28 mouse cellular contexts compared by ENCODE assay signal in genomic region chr14:98083419-98083818, GRCm38 (mm10).
"Had no signal": no experiment of that assay in that cellular context is flagged by ENCODE, and none has a peak within 500 bp of the region (broad histone marks: within the 10 kb centered on the region; RNA-seq: fewer than 3 reads in every experiment).

No protein-coding gene starts in this region.

- H3K27ac ChIP-seq: embryonic facial prominence, embryonic 10.5 days; embryonic facial prominence, embryonic 12.5 days; embryonic facial prominence, embryonic 13.5 days; embryonic facial prominence, embryonic 15.5 days; forebrain, embryonic 10.5 days; forebrain, embryonic 12.5 days; forebrain, embryonic 13.5 days; forebrain, embryonic 15.5 days; gastrocnemius, adult 2 months had no signal

- ATAC-seq: forebrain, embryonic 13.5 days; forebrain, embryonic 14.5 days; forebrain, embryonic 15.5 days; forebrain, embryonic 16.5 days; forebrain, postnatal 0 days had no signal

- H3K9me3 ChIP-seq: embryonic facial prominence, embryonic 10.5 days; embryonic facial prominence, embryonic 12.5 days; embryonic facial prominence, embryonic 13.5 days; embryonic facial prominence, embryonic 15.5 days; forebrain, embryonic 10.5 days; forebrain, embryonic 12.5 days; forebrain, embryonic 13.5 days; forebrain, embryonic 15.5 days had no signal

- H3K9ac ChIP-seq: embryonic facial prominence, embryonic 12.5 days; embryonic facial prominence, embryonic 13.5 days; embryonic facial prominence, embryonic 15.5 days; forebrain, embryonic 12.5 days; forebrain, embryonic 13.5 days; forebrain, embryonic 15.5 days; forebrain, postnatal 0 days had no signal

- DNase-seq: cerebellum, adult 2 months; cerebellum, adult 8-10 months; cerebellum, adult 9-10 months; cerebellum, adult 9-11 months; cerebellum, postnatal 10 days; cerebellum, postnatal 14 days; cerebellum, postnatal 25 days; cerebellum, postnatal 36 days; embryo, embryonic 11 days; forebrain, postnatal 0 days; gastrocnemius, adult 2 months; gastrocnemius, postnatal 10 days; gastrocnemius, postnatal 14 days; gastrocnemius, postnatal 25 days; gastrocnemius, postnatal 36 days; heart, adult 11 months; heart, adult 18-20 months had no signal

- H3K4me1 ChIP-seq: embryonic facial prominence, embryonic 15.5 days; forebrain, embryonic 15.5 days had no signal

- H3K4me3 ChIP-seq: embryonic facial prominence, embryonic 10.5 days; embryonic facial prominence, embryonic 12.5 days; embryonic facial prominence, embryonic 13.5 days; embryonic facial prominence, embryonic 15.5 days; erythroblast, embryonic 14.5 days; forebrain, embryonic 10.5 days; forebrain, embryonic 12.5 days; forebrain, embryonic 13.5 days; forebrain, embryonic 15.5 days; gastrocnemius, adult 2 months had no signal

- H3K27me3 ChIP-seq: embryonic facial prominence, embryonic 12.5 days; embryonic facial prominence, embryonic 13.5 days; embryonic facial prominence, embryonic 15.5 days; forebrain, embryonic 12.5 days; forebrain, embryonic 15.5 days had no signal

- H3K36me3 ChIP-seq: embryonic facial prominence, embryonic 10.5 days; embryonic facial prominence, embryonic 12.5 days; embryonic facial prominence, embryonic 13.5 days; embryonic facial prominence, embryonic 15.5 days; forebrain, embryonic 10.5 days; forebrain, embryonic 12.5 days; forebrain, embryonic 15.5 days had no signal

- H3K4me2 ChIP-seq: embryonic facial prominence, embryonic 12.5 days; embryonic facial prominence, embryonic 13.5 days; embryonic facial prominence, embryonic 15.5 days; forebrain, embryonic 12.5 days; forebrain, embryonic 13.5 days; forebrain, embryonic 15.5 days had no signal
